Mouse (Mus musculus): Measurements from ENCODE around the gene Iffo2. TPM values are rescaled to one million over a fixed set of nuclear protein-coding genes. Genes with fewer than 3 reads are reported as not detected.

Gene Iffo2
- total and polyA plus RNA-seq, 3 experiments, result 1.3 to 2.7 TPM; not detected in 1

- no peak for DNase-seq (ENCODE audit: low read depth, low spot score)
- H3K9ac ChIP-seq (ENCODE audit: control insufficient read depth, low read depth, low read length, poor library complexity, severe bottlenecking), result no peak overlapping the region
- no peak overlapping the region for H3K27ac ChIP-seq (ENCODE audit: control insufficient read depth, low read depth, low read length)
- H3K9me3 ChIP-seq (replicated peaks; ENCODE audit: insufficient read depth, low read length), result no peaks in the 10 kb centered on the region
- H3K4me1 ChIP-seq (ENCODE audit: control insufficient read depth in 1 of 2, insufficient read depth in 2 of 2, low read length in 2 of 2), result no peaks in the 10 kb centered on the region
- TF ChIP-seq CTCF (IDR thresholded peaks at IDR 0.05 in 2 of 3, conservative IDR thresholded peaks at IDR 0.05 in 1 of 3; ENCODE audit: control insufficient read depth in 1 of 3, insufficient read depth in 1 of 3, low read depth in 2 of 3, low read length in 3 of 3, poor library complexity in 1 of 3, severe bottlenecking in 1 of 3) (no peak), ZKSCAN1 (IDR thresholded peaks at IDR 0.05; ENCODE audit: low read depth, low read length) (no peak), ETS1 (IDR thresholded peaks at IDR 0.05; ENCODE audit: low read depth, low read length) (no peak), CHD1 (IDR thresholded peaks at IDR 0.05; ENCODE audit: low read depth, low read length) (no peak), ZNF384 (IDR thresholded peaks at IDR 0.05; ENCODE audit: low read depth, low read length) (no peak), GATA1 (IDR thresholded peaks at IDR 0.05; ENCODE audit: low read depth, low read length) (no peak), ZMIZ1 (IDR thresholded peaks at IDR 0.05; ENCODE audit: low read depth, low read length) (no peak), TBP (IDR thresholded peaks at IDR 0.05; ENCODE audit: low read depth, low read length) (no peak), USF1 (IDR thresholded peaks at IDR 0.05; ENCODE audit: low read depth, low read length) (no peak), TCF12 (IDR thresholded peaks at IDR 0.05; ENCODE audit: low read depth, low read length) (no peak), NELFE (IDR thresholded peaks at IDR 0.05; ENCODE audit: low read depth, low read length) (no peak)
- no peaks in the 10 kb centered on the region for H3K36me3 ChIP-seq (ENCODE audit: control insufficient read depth in 1 of 2, insufficient read depth in 2 of 2, low read length in 2 of 2)
- H3K27me3 ChIP-seq (ENCODE audit: control insufficient read depth in 1 of 2, insufficient read depth in 2 of 2, low read length in 2 of 2), result no peaks in the 10 kb centered on the region
- H3K79me2 ChIP-seq (ENCODE audit: control insufficient read depth, insufficient read depth, low read length, poor library complexity), result no peaks in the 10 kb centered on the region
- H3K4me3 ChIP-seq (ENCODE audit: control insufficient read depth in 1 of 2, insufficient read depth in 1 of 2, low read depth in 2 of 2, low read length in 2 of 2), result no peak overlapping the region
These were observed 57.4 kb downstream of the Iffo2 start for GRCm38 (mm10) chr4:139587773-139588172.

- no peaks in the 10 kb centered on the region for H3K4me1 ChIP-seq (ENCODE audit: control insufficient read depth in 1 of 2, insufficient read depth in 2 of 2, low read length in 2 of 2)
- H3K27ac ChIP-seq (ENCODE audit: control insufficient read depth, low read depth, low read length), result no peak overlapping the region
- TF ChIP-seq E2F4 (IDR thresholded peaks at IDR 0.05; ENCODE audit: borderline replicate concordance, low read depth, low read length), result no peak
- no peak for TF ChIP-seq TAL1 (IDR thresholded peaks at IDR 0.05; ENCODE audit: low read length)
- TF ChIP-seq TCF12 (IDR thresholded peaks at IDR 0.05; ENCODE audit: low read depth, low read length), result no peak
- no peak for TF ChIP-seq EP300 (IDR thresholded peaks at IDR 0.05; ENCODE audit: low read depth in 1 of 2, low read length in 2 of 2)
- TF ChIP-seq TBP (IDR thresholded peaks at IDR 0.05; ENCODE audit: low read depth, low read length), result no peak
- TF ChIP-seq GATA1 (IDR thresholded peaks at IDR 0.05; ENCODE audit: low read depth, low read length), result no peak
- no peak for TF ChIP-seq RCOR1 (IDR thresholded peaks at IDR 0.05; ENCODE audit: low read depth, low read length)
- no peak for TF ChIP-seq MXI1 (IDR thresholded peaks at IDR 0.05; ENCODE audit: low read depth, low read length)
- TF ChIP-seq CHD1 (IDR thresholded peaks at IDR 0.05; ENCODE audit: low read depth, low read length), result no peak
- TF ChIP-seq RAD21 (IDR thresholded peaks at IDR 0.05; ENCODE audit: low read depth, low read length), result no peak
- no peak for TF ChIP-seq POLR2AphosphoS5 (IDR thresholded peaks at IDR 0.05; ENCODE audit: borderline replicate concordance, low read depth, low read length)
- no peak for TF ChIP-seq ELF1 (IDR thresholded peaks at IDR 0.05; ENCODE audit: low read depth, low read length)
- TF ChIP-seq MAX (IDR thresholded peaks at IDR 0.05; ENCODE audit: low read length), result no peak
- TF ChIP-seq USF1 (IDR thresholded peaks at IDR 0.05; ENCODE audit: low read depth, low read length), result no peak
- H3K36me3 ChIP-seq (ENCODE audit: control insufficient read depth in 1 of 2, insufficient read depth in 2 of 2, low read length in 2 of 2), result no peaks in the 10 kb centered on the region
- DNase-seq (ENCODE audit: low read depth, low spot score), result no peak
- no peak overlapping the region for H3K9ac ChIP-seq (ENCODE audit: control insufficient read depth, low read depth, low read length, poor library complexity, severe bottlenecking)
- H3K27me3 ChIP-seq (ENCODE audit: control insufficient read depth in 1 of 2, insufficient read depth in 2 of 2, low read length in 2 of 2), result no peaks in the 10 kb centered on the region
- no peak overlapping the region for H3K4me3 ChIP-seq (ENCODE audit: control insufficient read depth in 1 of 2, insufficient read depth in 1 of 2, low read depth in 2 of 2, low read length in 2 of 2)
- H3K9me3 ChIP-seq (replicated peaks; ENCODE audit: insufficient read depth, low read length), result no peaks in the 10 kb centered on the region
- no peaks in the 10 kb centered on the region for H3K79me2 ChIP-seq (ENCODE audit: control insufficient read depth, insufficient read depth, low read length, poor library complexity)
These were observed 59.1 kb downstream of the Iffo2 start for GRCm38 (mm10) chr4:139589351-139590027.
